Mouse (Mus musculus): ENCODE measurements around the gene Cd93. TPM values are rescaled to one million over a fixed set of nuclear protein-coding genes. Genes with fewer than 3 reads are reported as not detected.

Cd93 gene
- total RNA-seq, 2 experiments from 2014 or later: 145 to 148 TPM

DNA sequence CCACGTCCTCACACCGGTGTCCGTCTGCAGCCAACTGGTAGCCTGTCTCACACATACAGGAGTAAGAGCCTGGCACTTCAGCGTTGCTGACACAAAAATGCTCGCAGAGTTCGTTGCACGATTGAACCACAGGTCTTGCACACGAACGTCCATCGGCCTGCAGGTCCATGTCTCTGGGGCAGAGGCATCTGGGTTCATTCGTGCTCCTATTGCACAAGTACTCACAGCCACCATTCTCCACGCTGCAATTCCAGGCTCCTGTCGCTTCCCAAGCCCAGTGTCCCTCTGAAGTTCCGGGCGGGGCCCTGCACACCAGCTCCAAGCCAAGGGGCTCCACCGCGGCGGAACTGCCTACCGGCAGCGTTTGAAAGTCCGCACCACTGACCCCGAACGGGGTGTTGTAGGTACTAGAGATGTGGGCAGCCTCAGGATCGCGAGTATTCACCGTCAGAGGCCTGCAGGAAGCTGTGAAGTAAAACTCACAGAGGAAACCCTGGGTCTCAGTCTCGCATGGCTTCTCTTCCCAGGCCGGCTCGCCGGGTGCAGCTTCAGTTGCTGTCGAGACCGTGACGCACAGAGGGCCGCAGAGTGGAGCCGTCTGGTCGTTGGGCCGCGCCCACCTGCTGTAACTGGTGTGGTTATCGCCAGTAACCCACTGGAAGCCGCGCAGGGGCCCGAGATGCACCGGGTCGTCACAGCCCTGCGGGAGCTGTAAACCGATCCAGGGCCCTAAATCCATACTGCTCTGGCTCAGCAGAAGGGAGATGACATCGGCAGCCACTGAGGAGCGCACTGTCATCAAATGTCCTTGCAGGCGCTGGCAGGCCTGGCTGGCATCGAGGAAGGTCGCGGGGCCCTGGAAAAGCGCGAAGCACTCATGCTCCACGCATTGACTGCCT is 36.1 kb downstream of the Cd93 start:
- ATAC-seq (replicated peaks; ENCODE audit: poor library complexity, severe bottlenecking): peak; percentile 42

DNA sequence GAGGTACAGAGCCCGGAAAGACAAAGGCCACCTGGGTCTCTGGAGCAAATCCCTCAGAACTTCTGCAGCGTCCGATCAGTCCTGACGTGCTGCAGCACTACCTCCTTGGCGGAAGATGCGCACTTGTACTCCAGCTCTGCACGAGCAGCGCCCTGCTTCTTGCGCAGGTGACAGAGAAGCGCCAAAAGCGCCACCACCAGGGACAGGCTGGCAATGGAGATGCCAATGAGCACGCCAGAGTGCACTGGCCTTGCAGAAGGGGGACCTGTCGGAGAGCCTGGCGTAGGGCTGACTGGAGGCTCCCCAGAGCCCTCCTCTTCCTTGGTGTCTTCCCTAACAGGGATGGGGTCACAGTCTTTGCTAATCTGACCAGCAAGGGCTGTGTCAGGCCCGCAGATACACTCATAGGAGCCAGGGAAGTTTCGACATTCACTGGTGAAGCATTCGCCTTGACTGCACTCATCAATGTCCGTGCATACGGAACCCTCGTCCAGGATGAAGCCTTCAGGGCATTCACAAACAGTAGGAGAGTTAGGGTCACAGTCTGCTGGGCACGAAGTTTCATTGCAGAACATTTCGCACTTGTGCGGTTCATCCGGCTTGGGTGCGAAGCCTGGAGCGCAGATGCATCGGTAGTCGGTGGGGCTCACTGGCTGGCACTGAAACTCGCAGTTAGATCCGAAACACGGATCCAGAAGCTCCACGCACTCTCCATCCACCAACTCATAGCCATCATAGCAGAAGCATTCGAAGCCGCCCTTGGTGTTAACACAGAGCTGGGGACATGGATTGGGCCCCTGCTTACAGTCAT is 37.0 kb downstream of the Cd93 start:
- peak; percentile 20 for ATAC-seq (replicated peaks; ENCODE audit: poor library complexity, severe bottlenecking)

DNA sequence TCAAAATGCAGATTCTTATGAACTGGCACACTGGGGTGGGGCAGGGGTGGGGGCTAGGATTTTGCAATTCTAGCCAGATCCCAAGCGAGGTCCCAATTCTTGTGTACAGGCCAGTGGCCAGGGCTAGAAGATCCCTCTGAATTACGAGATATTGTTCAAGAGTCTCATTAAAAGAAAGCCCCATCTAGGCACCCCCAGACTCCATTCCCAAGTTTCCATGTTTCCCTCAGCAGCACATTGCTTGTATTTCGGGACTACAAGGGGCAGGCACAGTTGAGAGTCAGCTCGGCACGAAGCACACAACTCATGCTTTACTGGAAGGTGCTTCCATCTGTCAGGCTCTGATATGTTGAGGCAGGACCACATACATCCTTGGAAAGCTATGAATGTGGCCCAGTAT is 38.5 kb downstream of the Cd93 start:
- ATAC-seq (replicated peaks; ENCODE audit: poor library complexity, severe bottlenecking): no peak

DNA sequence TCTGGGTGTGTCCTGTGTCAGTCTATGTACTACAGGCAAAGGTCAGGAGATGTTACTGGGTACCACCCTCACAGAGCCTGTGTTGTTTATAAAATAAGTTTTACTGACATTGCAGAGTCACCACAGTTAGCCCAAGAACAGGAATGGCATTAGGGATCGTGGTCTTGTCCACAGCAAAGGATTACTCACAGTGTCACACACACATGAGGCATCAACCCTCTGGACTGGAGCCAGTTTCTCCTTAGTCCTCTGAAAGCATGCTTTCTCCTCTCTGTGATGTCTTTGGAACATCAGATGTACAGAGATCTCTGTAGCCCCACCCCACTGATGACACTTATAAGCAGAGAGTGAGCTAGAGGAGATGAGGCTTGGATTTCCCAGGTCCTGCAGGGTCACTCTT is 41.1 kb downstream of the Cd93 start:
- ATAC-seq (replicated peaks; ENCODE audit: poor library complexity, severe bottlenecking): no peak

DNA sequence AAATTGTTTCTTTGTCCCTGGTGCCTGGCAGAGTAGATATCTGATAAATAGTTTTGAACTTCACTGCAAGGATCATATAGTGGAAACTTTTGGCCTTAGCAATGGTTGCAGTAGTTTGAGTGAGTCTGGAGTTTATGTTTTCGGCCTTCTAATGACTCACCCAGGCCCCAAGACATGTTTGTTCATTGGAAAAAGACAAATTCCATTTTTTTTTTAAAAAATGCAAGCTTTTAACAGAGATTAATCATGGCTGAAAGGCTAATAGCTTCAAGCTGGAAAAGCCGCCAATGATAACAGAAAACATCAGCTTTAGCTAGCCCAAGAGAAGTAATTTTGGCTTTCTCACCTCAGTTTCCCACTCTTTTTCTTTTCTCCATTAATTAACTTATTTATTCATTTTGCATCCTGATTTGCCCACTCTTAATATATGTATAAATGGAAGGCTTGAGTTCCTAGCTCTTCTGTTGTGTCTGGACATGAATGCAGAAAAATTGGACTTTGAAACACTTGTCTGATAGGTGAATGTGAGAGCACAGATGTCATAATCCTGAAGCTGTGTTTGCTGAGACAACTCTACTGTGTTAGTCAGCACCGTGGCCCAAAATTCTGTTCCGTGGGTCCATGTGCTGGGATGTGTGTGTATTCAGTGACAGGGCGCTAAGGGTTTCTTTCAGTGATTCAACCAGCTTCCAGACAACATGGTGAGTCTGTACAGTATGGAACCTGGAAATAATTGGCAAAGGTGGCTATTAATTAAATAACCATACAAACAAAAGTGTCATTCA is 44.3 kb downstream of the Cd93 start:
- ATAC-seq (replicated peaks; ENCODE audit: poor library complexity, severe bottlenecking): no peak

DNA sequence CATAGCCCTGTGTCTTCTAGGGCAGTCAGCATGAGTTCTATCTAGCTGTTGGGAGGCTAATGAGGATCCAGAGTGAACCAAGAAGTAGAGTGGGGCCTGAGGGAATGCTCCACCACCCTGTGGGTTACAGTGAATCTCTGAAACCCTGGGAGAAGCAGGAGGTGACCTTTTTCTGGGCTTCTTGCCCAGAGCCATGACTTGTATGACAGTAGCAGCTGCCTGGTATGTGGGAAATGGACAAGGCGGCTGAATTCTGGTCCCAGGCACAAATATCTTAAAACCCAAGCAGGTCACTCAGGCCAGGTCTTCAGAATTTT is 45.6 kb downstream of the Cd93 start:
- ATAC-seq (replicated peaks; ENCODE audit: poor library complexity, severe bottlenecking): peak; percentile 12

DNA sequence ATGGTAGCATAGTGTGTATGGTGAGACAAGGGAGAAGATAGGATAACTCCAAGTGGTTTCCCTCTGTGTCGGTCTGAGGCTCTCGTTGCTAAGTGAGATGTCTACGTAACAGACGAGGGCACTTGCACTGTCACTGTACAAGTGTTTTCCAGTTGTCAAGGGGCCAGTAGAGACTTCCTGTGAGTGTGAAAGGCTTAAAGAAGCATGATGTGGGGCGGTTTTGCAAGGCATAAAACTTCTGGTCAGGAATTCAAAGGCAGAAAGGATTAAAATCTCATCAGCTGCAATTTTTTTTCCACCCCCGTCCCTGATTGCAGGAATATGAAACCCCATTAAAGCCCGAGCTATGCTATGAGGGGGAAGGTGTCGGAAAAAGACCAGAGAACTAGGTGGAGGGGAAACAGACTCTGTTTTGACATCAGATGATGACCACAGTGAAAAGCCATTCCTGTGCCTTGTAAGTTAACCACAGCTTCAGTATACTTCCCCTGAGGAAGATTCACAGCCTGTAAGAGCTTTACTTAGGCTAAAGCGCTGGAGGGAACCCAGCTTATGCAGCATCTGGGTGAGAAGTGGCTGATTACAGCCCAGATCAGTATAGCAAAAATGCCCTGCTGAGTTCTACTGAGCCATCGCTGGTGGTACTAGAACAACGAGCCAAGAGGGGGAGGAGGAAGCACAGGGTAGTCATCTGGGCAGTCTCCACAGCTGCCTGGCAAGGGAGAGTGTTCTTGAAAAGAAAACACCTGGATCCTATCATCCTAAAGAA is 46.2 kb downstream of the Cd93 start:
- peak; percentile 63 for ATAC-seq (replicated peaks; ENCODE audit: poor library complexity, severe bottlenecking)

DNA sequence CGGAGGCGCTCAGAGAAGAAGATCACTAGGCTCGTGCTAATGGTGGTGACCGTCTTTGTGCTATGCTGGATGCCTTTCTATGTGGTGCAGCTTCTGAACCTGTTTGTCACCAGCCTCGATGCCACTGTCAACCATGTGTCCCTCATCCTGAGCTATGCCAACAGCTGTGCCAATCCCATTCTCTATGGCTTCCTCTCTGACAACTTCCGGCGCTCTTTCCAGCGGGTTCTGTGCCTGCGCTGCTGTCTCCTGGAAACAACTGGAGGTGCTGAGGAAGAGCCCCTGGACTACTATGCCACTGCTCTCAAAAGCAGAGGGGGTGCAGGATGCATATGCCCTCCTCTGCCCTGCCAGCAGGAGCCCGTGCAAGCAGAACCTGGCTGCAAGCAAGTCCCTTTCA is 47.2 kb downstream of the Cd93 start:
- no peak for ATAC-seq (replicated peaks; ENCODE audit: poor library complexity, severe bottlenecking)

DNA sequence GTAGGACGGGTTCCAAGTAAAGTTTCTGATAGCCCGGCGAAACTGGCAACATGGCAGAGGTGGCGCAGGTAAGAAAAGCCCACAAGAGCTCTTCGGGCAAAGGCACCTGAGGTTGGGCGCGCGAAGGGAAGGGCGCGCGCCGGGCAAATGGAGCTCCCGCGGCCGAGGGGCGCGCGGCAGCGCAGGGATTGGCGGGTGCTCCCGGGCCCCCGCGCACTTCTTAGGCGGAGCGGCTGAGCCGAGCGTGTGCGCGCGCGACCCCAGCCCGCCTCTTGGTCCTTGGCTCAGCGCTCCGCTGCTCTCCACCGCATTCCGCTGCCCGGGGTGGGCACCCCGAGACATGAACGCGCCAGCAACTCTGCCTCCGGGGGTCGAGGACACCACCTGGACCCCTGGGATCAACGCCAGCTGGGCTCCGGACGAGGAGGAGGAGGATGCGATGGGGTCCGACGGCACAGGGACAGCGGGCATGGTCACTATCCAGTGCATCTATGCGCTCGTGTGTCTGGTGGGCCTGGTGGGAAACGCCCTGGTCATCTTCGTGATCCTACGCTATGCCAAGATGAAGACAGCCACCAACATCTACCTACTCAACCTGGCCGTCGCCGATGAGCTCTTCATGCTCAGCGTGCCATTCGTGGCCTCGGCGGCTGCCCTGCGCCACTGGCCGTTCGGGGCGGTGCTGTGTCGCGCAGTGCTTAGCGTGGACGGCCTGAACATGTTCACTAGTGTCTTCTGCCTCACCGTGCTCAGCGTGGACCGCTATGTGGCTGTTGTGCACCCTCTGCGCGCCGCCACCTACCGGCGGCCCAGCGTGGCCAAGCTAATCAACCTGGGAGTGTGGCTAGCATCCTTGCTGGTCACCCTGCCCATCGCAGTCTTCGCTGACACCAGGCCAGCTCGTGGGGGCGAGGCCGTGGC is 48.0 kb downstream of the Cd93 start, which contains the start of gene Sstr4:
Gene Sstr4, plus strand, starts transcription at position 214 of the 921 bp plus-strand sequence.
- peak; percentile 28 for ATAC-seq (replicated peaks; ENCODE audit: poor library complexity, severe bottlenecking)

DNA sequence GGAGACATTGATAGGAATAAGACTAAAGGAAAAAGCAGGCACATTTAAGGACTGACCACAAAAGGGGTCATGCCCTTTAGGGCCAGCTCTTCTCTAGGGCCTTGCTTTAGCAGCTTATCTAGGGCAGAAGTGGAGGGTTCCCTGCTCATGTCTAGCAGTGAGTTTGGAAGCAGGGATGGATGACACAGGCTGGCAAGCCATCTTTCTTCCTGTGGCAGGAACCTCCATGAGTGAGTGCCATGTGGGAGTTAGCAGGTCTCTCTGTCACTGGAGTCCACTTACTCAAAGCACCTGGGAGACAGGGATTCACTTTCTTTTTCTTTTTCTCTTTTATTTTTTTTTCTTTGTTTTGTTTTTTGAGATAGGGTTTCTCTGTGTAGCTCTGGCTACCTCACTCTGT is 49.5 kb downstream of the Cd93 start:
- no peak for ATAC-seq (replicated peaks; ENCODE audit: poor library complexity, severe bottlenecking)

DNA sequence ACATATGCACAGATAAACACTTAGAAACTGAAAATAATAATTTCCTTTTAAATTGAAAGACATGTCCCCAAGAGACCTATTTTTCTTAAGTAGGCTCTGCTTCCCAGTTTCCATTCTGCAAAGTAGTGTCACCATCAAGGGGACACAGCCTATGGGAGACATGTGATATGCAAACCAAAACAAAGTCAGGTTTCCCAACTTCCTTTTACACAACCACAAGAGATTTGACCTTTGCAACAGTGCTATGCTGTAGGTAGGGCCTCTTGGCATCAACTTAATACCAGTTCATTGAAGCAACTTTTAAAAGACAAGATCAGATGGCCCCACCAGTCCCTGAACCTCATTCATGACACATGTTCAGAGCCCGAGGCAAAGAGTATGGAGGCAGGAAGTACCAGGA is 50.2 kb downstream of the Cd93 start:
- ATAC-seq (replicated peaks; ENCODE audit: poor library complexity, severe bottlenecking): peak; percentile 63

DNA sequence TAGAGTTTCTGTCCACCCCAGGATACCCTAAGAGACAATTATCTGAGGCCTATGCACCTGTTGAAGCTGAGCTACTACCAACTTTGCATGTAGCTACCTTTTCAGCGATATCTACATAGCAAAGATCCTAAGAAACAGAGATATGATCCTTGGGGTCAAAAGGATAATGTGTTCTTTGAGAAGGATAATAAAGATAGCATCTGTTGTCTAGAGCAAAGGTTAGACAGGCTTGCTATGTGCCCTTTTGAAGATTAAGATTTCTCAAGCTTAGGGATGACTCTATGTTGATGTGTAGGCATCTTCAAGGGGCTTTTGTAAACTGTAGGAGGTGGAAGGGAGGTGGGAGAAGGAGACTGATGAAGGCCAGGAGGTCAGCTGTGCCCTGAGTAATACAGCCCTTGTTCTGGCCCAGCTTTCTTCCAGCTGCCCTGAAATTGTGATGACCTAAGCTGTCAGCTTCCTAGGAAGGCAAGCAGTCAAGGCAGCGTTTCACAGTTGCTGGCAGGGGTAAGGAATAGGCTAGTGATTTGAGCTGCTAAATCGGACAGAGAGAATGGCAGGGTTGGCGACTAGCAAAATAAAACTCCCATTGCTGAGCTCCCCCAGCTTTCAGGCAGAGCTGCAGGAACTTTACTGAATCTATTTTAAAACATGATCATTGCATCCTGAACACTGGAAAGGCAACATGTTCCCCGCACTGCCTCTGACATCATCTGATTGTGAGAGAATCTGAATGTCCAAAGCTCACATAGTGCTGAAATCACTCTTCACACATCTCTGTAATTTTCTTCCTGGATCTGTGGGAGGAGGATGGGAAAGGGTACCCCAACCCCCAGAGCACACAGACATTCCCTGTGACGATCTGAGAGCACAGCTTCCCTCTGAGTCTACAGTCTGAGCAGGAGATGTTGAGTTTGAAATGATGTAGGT is 55.4 kb downstream of the Cd93 start:
- no peak for ATAC-seq (replicated peaks; ENCODE audit: poor library complexity, severe bottlenecking)

DNA sequence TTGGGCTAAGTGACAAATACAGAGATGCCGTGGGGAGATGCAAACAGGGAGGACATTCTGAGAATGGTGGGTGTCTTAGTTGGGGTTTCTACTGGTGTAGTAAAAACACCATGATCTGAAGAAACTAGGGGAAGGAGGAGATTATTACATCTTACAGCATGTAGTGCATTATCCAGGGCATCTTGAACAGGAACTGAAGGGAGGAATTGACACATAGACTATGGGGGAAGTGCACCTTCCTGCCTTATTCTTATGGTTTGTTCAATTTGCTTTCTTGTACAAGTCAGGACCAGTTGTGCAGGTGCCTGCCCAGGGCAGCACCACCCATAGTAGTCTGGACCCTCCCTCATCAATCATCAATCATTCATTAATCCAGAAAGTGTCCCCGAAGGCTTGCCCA is 56.4 kb downstream of the Cd93 start:
- ATAC-seq (replicated peaks; ENCODE audit: poor library complexity, severe bottlenecking): peak; percentile 83

Other genes starting within 250 kb of the Cd93 start
- gene Sstr4, start 48.2 kb downstream of the Cd93 start, total RNA-seq (2014; fragmentation: Nextera tagmentation): not detected in 2 replicates
- gene Sstr4, start 48.2 kb downstream of the Cd93 start, total RNA-seq (2017): not detected in 2 replicates
- gene Thbd, start 35.4 kb downstream of the Cd93 start, total RNA-seq (2014; fragmentation: Nextera tagmentation): 9.7 and 14.6 TPM in 2 replicates
- gene Thbd, start 35.4 kb downstream of the Cd93 start, total RNA-seq (2017): 11.8 and 13.0 TPM in 2 replicates
- 104 and 106 TPM in 2 replicates for gene Nxt1, start 229.0 kb upstream of the Cd93 start, total RNA-seq (2014; fragmentation: Nextera tagmentation)
- 64.1 and 76.1 TPM in 2 replicates for gene Nxt1, start 229.0 kb upstream of the Cd93 start, total RNA-seq (2017)
- gene Gzf1, start 237.5 kb upstream of the Cd93 start, total RNA-seq (2014; fragmentation: Nextera tagmentation): 11.2 and 15.5 TPM in 2 replicates
- 18.9 and 19.9 TPM in 2 replicates for gene Gzf1, start 237.5 kb upstream of the Cd93 start, total RNA-seq (2017)

All from granulocyte monocyte progenitor cell, adult 5-6 weeks (primary cell).